Mouse (Mus musculus): ENCODE measurements around the gene Otol1.

The Otol1 gene

GRCm38 (mm10) chr3:70007313-70007712 lies at the start of gene Otol1:
TSS of gene Otol1 (plus strand) at chr3:70007613.
- DNase-seq, result no peak

DNA sequence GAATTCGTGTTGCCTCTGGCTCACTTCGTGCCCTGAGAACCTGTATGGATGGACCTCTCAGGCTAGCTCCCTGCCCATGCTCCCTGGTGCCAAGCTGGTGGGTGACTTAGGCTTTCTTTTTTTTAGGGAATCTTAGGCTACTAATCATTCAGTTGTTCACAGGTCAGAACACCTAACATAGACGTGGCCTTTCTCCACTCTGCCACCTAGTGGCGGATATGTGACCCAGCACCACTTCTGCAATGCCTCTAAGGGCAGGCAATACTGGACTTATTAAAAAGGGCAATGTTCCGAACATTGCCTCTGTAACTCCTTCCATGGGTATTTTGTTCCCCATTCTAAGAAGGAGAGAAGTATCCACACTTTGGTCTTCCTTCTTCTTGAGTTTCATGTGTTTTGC lies 45.2 kb upstream of the Otol1 start:
- peak; percentile 48 for DNase-seq

- no peak for DNase-seq
Measured at GRCm38 (mm10) chr3:69971482-69972097, 35.8 kb upstream of the Otol1 start.

GRCm38 (mm10) chr3:69978092-69978491 lies 29.3 kb upstream of the Otol1 start:
- no peak for DNase-seq

GRCm38 (mm10) chr3:69993806-69994205 lies 13.6 kb upstream of the Otol1 start:
- DNase-seq, result no peak

DNA sequence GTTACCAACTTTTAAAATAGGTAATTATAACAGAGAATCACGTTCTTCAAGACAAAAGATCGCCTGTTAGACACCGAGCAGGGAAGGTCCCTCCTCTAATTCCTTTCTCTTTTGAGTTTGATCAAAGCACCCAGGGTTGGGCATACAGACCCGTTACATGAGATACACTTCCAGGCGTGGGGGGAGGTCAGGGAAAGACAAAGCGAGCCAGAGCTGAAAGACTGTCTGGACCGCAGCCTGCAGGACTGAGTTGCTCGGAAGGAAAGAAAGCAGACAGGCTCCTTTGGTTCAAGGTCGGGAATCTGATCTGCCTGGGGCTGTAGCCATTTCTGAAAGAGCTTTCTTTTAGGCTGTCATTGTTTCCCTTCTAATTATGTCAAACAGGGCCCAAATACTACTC lies 5.9 kb upstream of the Otol1 start:
- no peak for DNase-seq

DNA sequence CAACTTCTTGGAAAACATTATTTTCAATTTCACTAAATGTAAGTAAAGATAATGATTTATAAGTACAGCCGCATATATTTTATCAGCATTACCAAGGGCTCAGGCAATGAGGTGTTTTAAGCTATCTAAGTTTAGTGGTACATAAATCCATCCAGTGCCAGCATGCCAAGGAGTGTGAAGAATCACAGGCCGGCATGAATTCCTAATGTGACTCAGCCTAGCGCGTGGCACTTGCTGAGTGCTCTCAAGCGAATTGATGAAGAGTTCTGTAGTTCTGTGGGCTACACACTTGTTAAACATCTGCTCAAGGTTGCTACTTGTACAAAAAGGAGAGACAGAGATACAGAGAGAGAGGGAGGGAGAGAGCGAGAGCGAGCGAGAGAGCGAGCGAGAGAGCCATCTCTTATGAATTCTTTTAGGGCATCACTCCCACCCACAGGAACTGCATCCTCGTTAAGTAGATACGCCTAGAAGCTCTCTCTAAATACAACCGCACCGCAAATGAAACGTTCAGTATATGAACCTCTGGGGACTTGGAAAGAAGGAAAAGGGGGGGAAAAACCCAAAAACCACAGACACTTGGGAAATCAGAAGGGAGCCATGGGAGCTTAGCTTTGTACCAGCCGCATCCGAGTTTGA lies 4.2 kb upstream of the Otol1 start:
- DNase-seq, result no peak

- peak; percentile 20 for DNase-seq
Measured at GRCm38 (mm10) chr3:70003955-70004354, 3.5 kb upstream of the Otol1 start.

- DNase-seq, result no peak
Measured at GRCm38 (mm10) chr3:70004379-70004778, 3.0 kb upstream of the Otol1 start.

DNA sequence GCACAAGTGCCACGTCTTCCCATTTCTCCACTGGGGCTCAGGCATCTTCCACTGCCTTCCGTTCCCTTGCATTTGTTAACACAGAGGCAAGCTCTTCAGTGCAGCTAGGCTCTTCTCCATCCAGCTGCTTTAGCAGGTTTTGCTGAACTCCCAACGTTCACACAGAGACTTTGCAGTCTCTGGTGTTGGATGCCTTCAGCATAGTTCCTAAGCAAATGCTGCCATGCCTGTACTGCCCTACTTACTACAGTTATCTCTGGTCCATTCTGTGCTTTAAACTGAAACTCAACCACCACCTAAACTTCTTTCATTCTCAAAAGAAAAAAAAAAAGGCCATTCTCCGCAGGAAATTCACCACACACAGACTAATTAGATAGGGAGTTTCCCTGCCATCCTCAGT lies 5.2 kb downstream of the Otol1 start:
- DNase-seq, result no peak

- no peak for DNase-seq
Measured at GRCm38 (mm10) chr3:70026605-70027004, 19.2 kb downstream of the Otol1 start.

DNA sequence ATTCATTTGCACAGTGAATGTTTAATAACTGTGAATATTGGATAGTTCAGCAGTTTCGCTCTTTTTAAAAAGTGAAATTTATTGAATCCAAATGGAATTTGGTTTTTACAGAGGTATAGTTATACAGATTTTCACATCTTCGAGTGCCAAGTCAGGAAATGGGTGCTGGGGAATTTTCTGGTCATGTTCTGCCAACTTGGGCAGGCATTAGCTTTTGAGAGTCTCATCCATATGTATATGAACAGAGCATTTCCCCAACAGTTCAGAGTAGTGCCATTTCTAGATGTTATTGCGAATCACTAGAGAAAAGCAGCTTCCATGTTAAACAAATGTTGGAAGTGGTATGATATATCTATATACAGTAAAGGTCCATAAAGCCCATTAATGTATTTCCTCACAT lies 21.8 kb downstream of the Otol1 start:
- no peak for DNase-seq

DNA sequence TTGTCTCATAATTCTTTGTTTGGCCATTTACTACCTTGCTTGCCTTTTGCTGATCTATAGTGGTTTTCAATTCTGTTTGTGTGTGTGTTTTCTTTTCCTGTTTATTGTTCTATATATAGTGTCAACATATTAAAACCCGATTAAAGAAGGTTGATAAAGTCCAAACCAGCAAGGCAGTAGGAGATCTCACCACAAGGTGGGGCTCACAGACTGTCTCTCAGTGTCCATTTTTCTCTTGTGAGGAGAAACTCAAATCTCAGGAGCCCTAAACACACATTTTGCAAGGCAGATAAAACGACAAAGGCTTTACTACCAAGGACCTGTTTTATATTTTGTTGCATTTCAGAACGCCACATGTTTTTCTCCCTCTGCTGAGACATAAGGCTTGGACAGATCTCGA lies 28.2 kb downstream of the Otol1 start:
- no peak for DNase-seq

Data from thymus, postnatal 4 days (tissue).